7 mouse cellular contexts compared by ENCODE assay signal in genomic region chr1:153487500-153487879, GRCm38 (mm10). TPM values are rescaled to one million over a fixed set of nuclear protein-coding genes. Genes with fewer than 3 reads are reported as not detected.
DNase-seq lines count a peak whose midpoint lies in the region; ATAC-seq and TF ChIP-seq lines count a peak whose summit lies in the region.

Gene Dhx9 (minus strand): TSS chr1:153487660.

- H3K36me3 ChIP-seq in embryonic facial prominence, embryonic 10.5 days (replicated peaks): peaks cover 16% of the 10 kb centered on the region
- peaks cover 6% of the 10 kb centered on the region; the same call in 1 of the 2 replicates for H3K36me3 ChIP-seq in intestine, postnatal 0 days (ENCODE audit: control insufficient read depth, insufficient read depth)
- peaks cover 2% of the 10 kb centered on the region; the same call in 1 of the 2 replicates for H3K36me3 ChIP-seq in midbrain, embryonic 12.5 days
- peaks cover 4% of the 10 kb centered on the region; the same call in 1 of the 2 replicates for H3K36me3 ChIP-seq in small intestine, adult 2 months (ENCODE audit: control insufficient read depth, insufficient read depth, low read length)

- H3K4me1 ChIP-seq in embryonic facial prominence, embryonic 10.5 days: peaks cover 26% of the 10 kb centered on the region
- peaks cover 9% of the 10 kb centered on the region; the same call in 1 of the 2 replicates for H3K4me1 ChIP-seq in intestine, postnatal 0 days (replicated peaks; ENCODE audit: control insufficient read depth, insufficient read depth, low read length)
- H3K4me1 ChIP-seq in midbrain, embryonic 12.5 days: peaks cover 25% of the 10 kb centered on the region
- H3K4me1 ChIP-seq in small intestine, adult 2 months (ENCODE audit: control insufficient read depth, insufficient read depth, insufficient read length, low read length): 0 out of 2 replicates have a peak, but pooled peaks cover 3% of the 10 kb centered on the region

- H3K27ac ChIP-seq in embryonic facial prominence, embryonic 10.5 days (replicated peaks): peak within 1 kb of the TSS; percentile 99
- H3K27ac ChIP-seq in intestine, postnatal 0 days (ENCODE audit: low read depth, low read length): peak within 1 kb of the TSS; percentile 67
- peak within 1 kb of the TSS; percentile 94 for H3K27ac ChIP-seq in midbrain, embryonic 12.5 days (replicated peaks)
- H3K27ac ChIP-seq in small intestine, adult 2 months (ENCODE audit: insufficient read depth, low read depth, low read length): peak within 1 kb of the TSS; percentile 63

- H3K4me3 ChIP-seq in embryonic facial prominence, embryonic 10.5 days: peak within 1 kb of the TSS; percentile 93
- H3K4me3 ChIP-seq in intestine, postnatal 0 days (ENCODE audit: low read depth, low read length): peak within 1 kb of the TSS; percentile 72
- peak within 1 kb of the TSS; percentile 100 for H3K4me3 ChIP-seq in midbrain, embryonic 12.5 days
- peak within 1 kb of the TSS; percentile 90 for H3K4me3 ChIP-seq in small intestine, adult 2 months (ENCODE audit: low read depth, low read length)

- peak within 1 kb of the TSS; percentile 73 for H3K4me2 ChIP-seq in intestine, postnatal 0 days (replicated peaks; ENCODE audit: low read depth)
- peak within 1 kb of the TSS; percentile 91 for H3K4me2 ChIP-seq in midbrain, embryonic 12.5 days (replicated peaks)

- H3K27me3 ChIP-seq in embryonic facial prominence, embryonic 10.5 days (replicated peaks; ENCODE audit: low read depth, poor library complexity, severe bottlenecking): no peaks in the 10 kb centered on the region
- no peaks in the 10 kb centered on the region for H3K27me3 ChIP-seq in intestine, postnatal 0 days (replicated peaks; ENCODE audit: control insufficient read depth, insufficient read depth, low read length)
- no peaks in the 10 kb centered on the region for H3K27me3 ChIP-seq in midbrain, embryonic 12.5 days
- H3K27me3 ChIP-seq in small intestine, adult 2 months (ENCODE audit: control insufficient read depth, insufficient read depth, low read length): no peaks in the 10 kb centered on the region

- peak within 1 kb of the TSS; percentile 73 for H3K9ac ChIP-seq in intestine, postnatal 0 days (ENCODE audit: low read depth, low read length)
- peak within 1 kb of the TSS; percentile 98 for H3K9ac ChIP-seq in midbrain, embryonic 12.5 days (replicated peaks)

- DNase-seq in adrenal gland, postnatal 10 days: peak; percentile 99
- peak; percentile 99 for DNase-seq in embryonic facial prominence, embryonic 10.5 days (ENCODE audit: low spot score)
- DNase-seq in gonadal fat pad, adult 2 months (ENCODE audit: low read depth): peak; percentile 44
- peak; percentile 99 for DNase-seq in left cerebral cortex, postnatal 4 days

- no peaks in the 10 kb centered on the region for H3K9me3 ChIP-seq in embryonic facial prominence, embryonic 10.5 days
- no peaks in the 10 kb centered on the region for H3K9me3 ChIP-seq in intestine, postnatal 0 days (ENCODE audit: control insufficient read depth)
- H3K9me3 ChIP-seq in midbrain, embryonic 12.5 days: no peaks in the 10 kb centered on the region

- peak; percentile 94 for TF ChIP-seq POLR2A in small intestine, adult 2 months (IDR thresholded peaks at IDR 0.05; ENCODE audit: low read depth, low read length)

- WGBS in embryonic facial prominence, embryonic 10.5 days: under 1% methylated on average over 35 of the region's 35 CpGs
- WGBS in intestine, postnatal 0 days: under 1% methylated on average over 35 of the region's 35 CpGs
- WGBS in midbrain, embryonic 12.5 days: under 1% methylated on average over 35 of the region's 35 CpGs
- WGBS in small intestine, adult 2 months: under 1% methylated on average over 35 of the region's 35 CpGs

- intact Hi-C loops in left cerebral cortex, postnatal 4 days (cut with DNase I): loop anchor here (10.0 kb wide), 1 partner anchor 257 kb away; the partner anchor contains the start of genes Rgs16 and Rnasel

- peak; percentile 33; the same call in 1 of the 2 replicates for TF ChIP-seq CTCF in intestine, postnatal 0 days (IDR thresholded peaks at IDR 0.05; ENCODE audit: low read depth)
- no peak for TF ChIP-seq CTCF in small intestine, adult 2 months (IDR thresholded peaks at IDR 0.05; ENCODE audit: extremely low read depth, insufficient read length, insufficient replicate concordance, low read depth, low read length)

- ATAC-seq in intestine, postnatal 0 days: peak; percentile 82
- ATAC-seq in midbrain, embryonic 12.5 days (ENCODE audit: low FRiP score, low read depth): peak; percentile 90

RNA-seq across cellular contexts. Expression of gene Dhx9, which starts in this region (rescaled TPM):
- 100 to 1,000 TPM; 107 to 121 TPM for total RNA-seq in adrenal gland, postnatal 10 days (2021)
- polyA plus RNA-seq in embryonic facial prominence, embryonic 10.5 days (2016; fragmentation: Nextera tagmentation; extraction: Ambion mirVana): 43.2 and 44.3 TPM in 2 replicates
- polyA plus RNA-seq in gonadal fat pad, adult 2 months (2012; rRNA removed): 20.5 and 23.3 TPM in 2 replicates
- polyA plus RNA-seq in intestine, postnatal 0 days (2015; fragmentation: Nextera tagmentation; extraction: Ambion mirVana): 14.1 TPM in 2 replicates
- total RNA-seq in left cerebral cortex, postnatal 4 days (2021): 100 to 1,000 TPM; 188 to 192 TPM
- polyA plus RNA-seq in midbrain, embryonic 12.5 days (2016; fragmentation: Nextera tagmentation; extraction: Ambion mirVana): 50.3 and 53.9 TPM in 2 replicates
- 1.5 and 3.3 TPM in 2 replicates for polyA plus RNA-seq in small intestine, adult 2 months (2012; rRNA removed)

Comparison
In these comparisons a context has a peak if more than half of its experiments do, and no peak if none do; other contexts are left out.
1. Peak in every context shown above with its lines: DNase-seq, ATAC-seq, H3K4me3 ChIP-seq and H3K27ac ChIP-seq.
2. DNase-seq: peak in every context shown above with its lines; median percentile 99 in adrenal gland, postnatal 10 days; 99 in embryonic facial prominence, embryonic 10.5 days; 99 in left cerebral cortex, postnatal 4 days; 44 in gonadal fat pad, adult 2 months.